Mouse (Mus musculus): Measurements from ENCODE around the gene Dhcr7. TPM values are rescaled to one million over a fixed set of nuclear protein-coding genes. Genes with fewer than 3 reads are reported as not detected.
A peak's percentile ranks its signal among the peaks of the same experiment; 100 is the strongest.

The Dhcr7 gene
- polyA plus RNA-seq, 1 experiment = 114 TPM

DNA sequence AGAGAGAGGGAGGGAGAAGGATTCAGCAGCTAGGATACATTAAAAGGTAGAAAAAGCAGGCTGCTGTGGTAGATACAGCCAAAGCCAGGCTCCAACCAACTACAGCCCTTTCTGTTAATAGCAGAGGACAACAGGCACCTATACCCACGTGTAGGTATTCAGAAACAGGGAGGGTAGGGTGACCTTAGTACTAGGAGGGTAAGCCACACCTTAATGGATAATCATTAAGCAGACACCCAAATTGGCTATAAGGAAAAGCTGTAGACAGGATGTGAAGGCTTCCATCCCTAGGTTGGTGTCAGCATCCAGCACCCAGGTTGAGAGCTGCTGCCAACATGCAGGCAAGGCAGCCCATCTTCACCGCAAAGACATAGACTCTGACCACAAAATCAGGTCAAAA, 1.7 kb upstream of the Dhcr7 start:
- H3K27ac ChIP-seq (ENCODE audit: insufficient read depth, low read depth, low read length) = peak overlapping the region; percentile 92
- H3K4me3 ChIP-seq (ENCODE audit: low read depth, low read length) = no peak overlapping the region; the same call in 1 of the 2 replicates
- WGBS = 30% methylated on average over 2 of the region's 2 CpGs

DNA sequence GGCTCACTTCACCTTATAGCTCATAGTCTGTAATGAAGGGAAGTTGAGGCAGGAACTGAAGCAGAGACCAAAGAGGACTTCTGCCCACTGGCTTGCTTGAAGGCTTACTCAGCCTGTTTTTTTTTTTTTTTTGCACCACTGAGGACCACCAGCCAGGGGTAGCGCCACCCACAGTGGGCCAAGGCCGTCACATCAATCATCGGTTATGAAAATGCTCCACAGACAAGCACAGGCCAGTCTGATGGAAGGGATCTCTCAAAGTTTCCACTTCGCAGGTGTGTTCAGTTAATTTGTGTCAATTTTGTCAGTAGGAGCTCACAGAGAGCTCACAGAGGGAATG, 291 bp downstream of the Dhcr7 start:
- WGBS = 71% methylated on average over 4 of the region's 4 CpGs

More for the DNA sequence above, 1.7 kb upstream of the Dhcr7 start:
- Histone ChIP-seq H3K4me1 (ENCODE audit: control insufficient read depth, insufficient read depth, insufficient read length, low read length) (peaks cover 13% of the 10 kb centered on the region), H3K27me3 (ENCODE audit: control insufficient read depth, insufficient read depth, low read length) (no peaks in the 10 kb centered on the region), H3K36me3 (ENCODE audit: control insufficient read depth, insufficient read depth, low read length) (peaks cover 19% of the 10 kb centered on the region)
- TF ChIP-seq CTCF (IDR thresholded peaks at IDR 0.05; ENCODE audit: extremely low read depth, insufficient read length, insufficient replicate concordance, low read depth, low read length) (no peak), POLR2A (IDR thresholded peaks at IDR 0.05; ENCODE audit: low read depth, low read length) (peak; percentile 32; the same call in 1 of the 2 replicates)

DNA sequence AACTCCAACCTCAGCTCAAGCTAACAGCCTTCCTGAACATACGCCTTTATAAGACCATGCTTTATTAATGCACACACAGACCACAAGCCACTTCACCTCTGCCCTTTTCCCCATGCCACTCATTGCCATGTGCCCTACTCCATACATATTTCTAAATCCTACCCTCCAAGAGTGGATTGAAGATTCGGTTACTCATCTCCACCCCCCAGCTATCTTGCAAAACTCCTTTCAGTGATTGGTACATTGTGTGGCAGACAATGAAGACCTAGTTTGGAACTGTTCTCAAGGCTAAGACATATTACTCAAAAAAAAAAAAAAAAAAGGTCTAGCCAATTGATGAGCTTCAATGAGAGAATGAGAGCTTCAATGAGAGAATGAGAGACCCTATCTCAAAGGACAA, 4.0 kb downstream of the Dhcr7 start:
- H3K27me3 ChIP-seq (ENCODE audit: control insufficient read depth, insufficient read depth, low read length) = no peaks in the 10 kb centered on the region
- H3K4me3 ChIP-seq (ENCODE audit: low read depth, low read length) = no peak overlapping the region
- no peak for TF ChIP-seq POLR2A (IDR thresholded peaks at IDR 0.05; ENCODE audit: low read depth, low read length)
- no peak for TF ChIP-seq CTCF (IDR thresholded peaks at IDR 0.05; ENCODE audit: extremely low read depth, insufficient read length, insufficient replicate concordance, low read depth, low read length)
- no peak overlapping the region for H3K27ac ChIP-seq (ENCODE audit: insufficient read depth, low read depth, low read length)
- no peaks in the 10 kb centered on the region for H3K36me3 ChIP-seq (ENCODE audit: control insufficient read depth, insufficient read depth, low read length)
- peaks cover 6% of the 10 kb centered on the region; the same call in 1 of the 2 replicates for H3K4me1 ChIP-seq (ENCODE audit: control insufficient read depth, insufficient read depth, insufficient read length, low read length)
- 93% methylated on average over 2 of the region's 2 CpGs for WGBS

More for the DNA sequence above, 291 bp downstream of the Dhcr7 start:
- Histone ChIP-seq H3K4me1 (ENCODE audit: control insufficient read depth, insufficient read depth, insufficient read length, low read length) (peaks cover 13% of the 10 kb centered on the region), H3K27me3 (ENCODE audit: control insufficient read depth, insufficient read depth, low read length) (no peaks in the 10 kb centered on the region), H3K4me3 (ENCODE audit: low read depth, low read length) (peak overlapping the region; percentile 37), H3K36me3 (ENCODE audit: control insufficient read depth, insufficient read depth, low read length) (peaks cover 9% of the 10 kb centered on the region), H3K27ac (ENCODE audit: insufficient read depth, low read depth, low read length) (peak overlapping the region; percentile 78)
- TF ChIP-seq CTCF (IDR thresholded peaks at IDR 0.05; ENCODE audit: extremely low read depth, insufficient read length, insufficient replicate concordance, low read depth, low read length) (no peak), POLR2A (IDR thresholded peaks at IDR 0.05; ENCODE audit: low read depth, low read length) (no peak)

- Histone ChIP-seq H3K4me1 (ENCODE audit: control insufficient read depth, insufficient read depth, insufficient read length, low read length) (peaks cover 18% of the 10 kb centered on the region; the same call in 1 of the 2 replicates), H3K27ac (ENCODE audit: insufficient read depth, low read depth, low read length) (peak overlapping the region; percentile 85), H3K36me3 (ENCODE audit: control insufficient read depth, insufficient read depth, low read length) (no peaks in the 10 kb centered on the region), H3K4me3 (ENCODE audit: low read depth, low read length) (peak overlapping the region; percentile 62), H3K27me3 (ENCODE audit: control insufficient read depth, insufficient read depth, low read length) (no peaks in the 10 kb centered on the region)
- TF ChIP-seq POLR2A (IDR thresholded peaks at IDR 0.05; ENCODE audit: low read depth, low read length) (peak; percentile 72; the same call in 1 of the 2 replicates), CTCF (IDR thresholded peaks at IDR 0.05; ENCODE audit: extremely low read depth, insufficient read length, insufficient replicate concordance, low read depth, low read length) (peak; percentile 72; the same call in 1 of the 2 replicates)
- WGBS = under 1% methylated on average over 37 of the region's 37 CpGs
Observed at GRCm38 (mm10) chr7:143829504-143830331, 6.8 kb downstream of the Dhcr7 start.

- H3K4me3 ChIP-seq (ENCODE audit: low read depth, low read length) = peak overlapping the region; percentile 62
- peak overlapping the region; percentile 27; the same call in 1 of the 2 replicates for H3K27ac ChIP-seq (ENCODE audit: insufficient read depth, low read depth, low read length)
- H3K27me3 ChIP-seq (ENCODE audit: control insufficient read depth, insufficient read depth, low read length) = no peaks in the 10 kb centered on the region
- H3K36me3 ChIP-seq (ENCODE audit: control insufficient read depth, insufficient read depth, low read length) = no peaks in the 10 kb centered on the region
- TF ChIP-seq CTCF (IDR thresholded peaks at IDR 0.05; ENCODE audit: extremely low read depth, insufficient read length, insufficient replicate concordance, low read depth, low read length) (no peak), POLR2A (IDR thresholded peaks at IDR 0.05; ENCODE audit: low read depth, low read length) (no peak)
- H3K4me1 ChIP-seq (ENCODE audit: control insufficient read depth, insufficient read depth, insufficient read length, low read length) = peaks cover 24% of the 10 kb centered on the region; the same call in 1 of the 2 replicates
- WGBS = 6% methylated on average over 6 of the region's 6 CpGs
Observed at GRCm38 (mm10) chr7:143830399-143830798, 7.5 kb downstream of the Dhcr7 start.

GRCm38 (mm10) chr7:143832196-143832595, 9.3 kb downstream of the Dhcr7 start:
- TF ChIP-seq CTCF (IDR thresholded peaks at IDR 0.05; ENCODE audit: extremely low read depth, insufficient read length, insufficient replicate concordance, low read depth, low read length) = no peak
- H3K27ac ChIP-seq (ENCODE audit: insufficient read depth, low read depth, low read length) = no peak overlapping the region
- peaks cover 3% of the 10 kb centered on the region; the same call in 1 of the 2 replicates for H3K36me3 ChIP-seq (ENCODE audit: control insufficient read depth, insufficient read depth, low read length)
- H3K4me1 ChIP-seq (ENCODE audit: control insufficient read depth, insufficient read depth, insufficient read length, low read length) = peaks cover 28% of the 10 kb centered on the region
- WGBS = 81% methylated on average over 8 of the region's 8 CpGs
- H3K4me3 ChIP-seq (ENCODE audit: low read depth, low read length) = no peak overlapping the region
- no peaks in the 10 kb centered on the region for H3K27me3 ChIP-seq (ENCODE audit: control insufficient read depth, insufficient read depth, low read length)

DNA sequence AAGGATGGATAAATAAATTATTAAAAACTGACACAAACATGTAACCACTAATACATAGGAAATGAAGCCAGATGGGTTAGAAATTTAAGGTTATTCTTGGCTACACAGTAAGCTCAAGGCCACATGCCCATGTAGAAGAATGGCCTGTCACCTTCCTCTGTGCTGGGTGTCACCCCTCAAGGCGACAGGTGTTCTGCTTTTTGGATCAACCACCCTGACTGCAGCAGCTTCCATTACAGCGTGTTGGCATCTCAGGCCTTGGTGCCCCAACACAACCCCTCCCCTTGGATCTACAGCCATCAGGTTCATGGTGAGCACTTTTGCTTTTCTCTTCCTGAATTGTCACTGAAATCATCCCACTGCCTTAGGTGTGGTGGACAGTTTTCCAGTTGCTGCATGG, 9.7 kb downstream of the Dhcr7 start:
- no peak overlapping the region for H3K27ac ChIP-seq (ENCODE audit: insufficient read depth, low read depth, low read length)
- TF ChIP-seq CTCF (IDR thresholded peaks at IDR 0.05; ENCODE audit: extremely low read depth, insufficient read length, insufficient replicate concordance, low read depth, low read length) (no peak), POLR2A (IDR thresholded peaks at IDR 0.05; ENCODE audit: low read depth, low read length) (no peak)
- WGBS = 89% methylated on average over 2 of the region's 2 CpGs
- H3K4me1 ChIP-seq (ENCODE audit: control insufficient read depth, insufficient read depth, insufficient read length, low read length) = peaks cover 28% of the 10 kb centered on the region
- no peak overlapping the region for H3K4me3 ChIP-seq (ENCODE audit: low read depth, low read length)
- H3K36me3 ChIP-seq (ENCODE audit: control insufficient read depth, insufficient read depth, low read length) = peaks cover 5% of the 10 kb centered on the region
- H3K27me3 ChIP-seq (ENCODE audit: control insufficient read depth, insufficient read depth, low read length) = no peaks in the 10 kb centered on the region
